Mouse (Mus musculus) R1 (cell line): ENCODE measurements at regions not wholly inside any gene's neighbourhood (a gene's known extent, or its start where the extent isn't known, plus 50 kb on each side); places are given as distances from the start of the nearest gene placed in this dataset.

Experiments
- DNase-seq: peaks from one replicate; pipeline ENCODE4 v3.0.0-alpha.2; 2018; ENCODE audit warnings: low read depth, low spot score

GRCm38 (mm10) chr10:83819266-83819949 is 96.7 kb downstream of the 1500009L16Rik start:
- DNase-seq = peak; percentile 77

GRCm38 (mm10) chr10:83819950-83820275 is 97.2 kb downstream of the 1500009L16Rik start:
- no peak for DNase-seq

DNA sequence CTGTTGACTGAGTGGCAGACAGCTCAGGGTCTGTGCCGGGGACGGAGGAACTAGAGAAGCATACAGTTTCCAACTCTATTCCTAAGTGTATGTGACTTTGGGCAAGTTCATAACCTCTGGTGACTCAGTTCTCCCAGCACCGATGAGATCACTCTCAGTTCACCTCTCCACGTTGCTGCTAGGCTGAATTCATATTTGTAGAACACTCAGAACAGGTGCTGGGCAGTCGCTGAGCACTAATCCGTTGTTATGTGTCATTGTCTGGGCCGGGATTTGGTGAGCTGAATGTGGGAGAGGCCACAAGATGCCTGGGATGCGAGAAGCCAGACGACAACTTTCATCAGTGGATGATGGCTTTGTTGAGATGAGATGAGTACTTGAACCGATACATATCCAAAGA is 98.4 kb downstream of the 1500009L16Rik start:
- no peak for DNase-seq

DNA sequence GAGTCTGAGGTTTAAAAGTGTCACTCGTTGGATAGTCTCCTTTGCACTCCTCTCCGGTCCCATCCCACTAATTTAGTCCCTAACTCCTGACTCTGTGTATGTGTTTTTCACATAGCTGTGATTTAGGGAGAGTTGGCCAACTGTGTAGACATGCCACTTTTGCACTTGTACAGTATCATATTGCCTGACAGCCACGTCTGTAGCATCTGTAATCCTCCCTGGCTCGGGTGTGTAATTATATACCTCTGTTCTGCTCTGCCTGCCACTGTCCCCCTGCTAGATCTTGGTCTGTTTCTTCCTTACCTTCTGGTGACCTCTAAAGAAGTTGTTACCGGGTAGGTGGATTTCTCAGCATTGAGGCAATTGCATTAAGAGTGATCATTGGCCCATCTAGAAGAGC is 103.4 kb downstream of the 1500009L16Rik start:
- no peak for DNase-seq

GRCm38 (mm10) chr10:83836351-83836750 is 113.7 kb downstream of the 1500009L16Rik start:
- no peak for DNase-seq

- DNase-seq = no peak
Measured at GRCm38 (mm10) chr10:83840226-83840625, 117.6 kb downstream of the 1500009L16Rik start.

DNA sequence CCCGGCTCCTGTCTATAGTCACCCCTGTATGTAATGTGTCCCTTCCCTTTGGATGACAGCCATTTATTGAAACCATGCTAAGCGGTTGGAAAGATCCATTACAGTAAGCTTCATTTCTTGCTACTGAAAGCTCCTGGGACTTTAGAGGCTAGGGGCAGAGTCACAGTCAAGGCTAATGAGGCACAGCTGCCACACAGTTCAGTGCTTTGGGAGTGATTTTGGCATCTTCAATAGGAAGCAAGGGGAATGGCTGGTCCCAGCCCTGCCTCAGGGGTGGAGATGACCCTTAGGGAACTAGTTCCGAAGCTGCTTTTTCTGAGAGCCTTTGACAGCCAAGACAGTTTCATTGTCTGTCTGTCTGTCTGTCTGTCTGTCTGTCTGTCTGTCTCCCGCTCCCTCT is 128.2 kb downstream of the 1500009L16Rik start:
- DNase-seq = no peak

DNA sequence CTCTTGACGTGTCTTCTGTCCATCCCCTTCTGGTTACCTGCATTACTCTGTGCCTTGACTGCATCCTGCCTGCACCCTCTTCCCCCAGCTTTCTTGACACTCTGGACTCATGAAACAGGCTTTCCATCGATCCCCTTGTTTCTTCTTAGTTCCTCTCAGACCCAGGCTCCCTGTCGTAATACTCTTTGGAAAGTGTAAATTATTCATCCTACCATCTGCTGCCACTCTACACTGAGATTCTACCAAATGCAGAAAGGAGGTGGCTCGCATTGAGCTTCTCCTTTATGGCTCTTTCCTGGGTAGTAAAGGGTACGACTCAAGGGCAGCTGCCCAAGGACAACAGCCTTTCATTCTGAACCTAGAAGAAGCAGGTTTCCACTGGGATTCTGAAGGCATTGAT is 129.5 kb downstream of the 1500009L16Rik start:
- DNase-seq = no peak

- DNase-seq = no peak
Measured at GRCm38 (mm10) chr10:83852806-83853205, 130.1 kb downstream of the 1500009L16Rik start.

DNA sequence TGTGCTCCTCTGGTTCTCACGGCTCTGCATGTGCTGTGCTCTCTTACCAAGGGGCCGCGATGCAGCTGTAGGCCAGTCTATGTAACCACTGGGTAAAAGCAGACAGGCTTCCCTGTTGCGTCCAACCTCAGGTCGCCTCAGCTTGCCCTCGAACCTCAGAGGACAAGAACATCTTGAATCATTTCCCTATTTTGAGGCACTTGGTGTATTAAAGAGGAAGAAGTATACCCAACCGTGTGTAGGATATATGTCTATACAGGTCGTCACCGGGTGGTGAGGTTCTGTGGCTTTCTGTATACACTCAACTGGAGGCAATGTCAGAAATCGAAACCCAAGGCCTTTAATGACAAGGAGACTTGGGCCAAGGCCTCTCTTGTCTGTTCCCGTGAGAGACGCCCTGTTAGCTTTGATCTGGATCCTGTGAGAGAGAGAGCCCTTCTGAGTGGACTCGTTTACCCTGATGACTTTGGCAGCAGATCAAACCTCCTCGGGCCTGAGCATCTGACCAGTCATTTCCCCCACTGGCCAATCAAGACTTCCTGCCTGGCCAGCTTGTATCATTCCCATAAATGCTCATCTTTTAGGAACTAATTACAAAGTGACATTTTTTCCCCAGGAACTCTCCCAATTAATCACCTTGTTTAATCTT is 135.3 kb downstream of the 1500009L16Rik start:
- DNase-seq = no peak

DNA sequence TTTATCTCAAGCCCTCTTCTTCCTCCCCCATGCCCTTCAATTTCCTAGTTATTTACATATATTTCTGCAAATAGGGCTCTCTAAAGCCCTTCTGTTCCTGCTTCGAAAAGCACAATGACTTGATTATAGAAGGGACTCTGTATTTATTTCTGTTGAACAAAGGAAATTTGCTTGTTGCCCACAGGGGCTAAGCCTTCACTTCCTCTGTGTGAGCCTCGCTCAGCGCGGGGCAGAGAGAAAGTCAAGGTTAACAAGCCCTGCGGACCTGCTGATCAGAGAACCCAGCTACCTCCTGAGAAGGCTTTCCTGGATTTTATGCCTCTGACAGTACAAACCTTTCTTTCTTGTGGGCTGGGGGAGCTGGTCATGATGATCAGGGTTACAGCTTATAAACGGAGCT is 136.0 kb downstream of the 1500009L16Rik start:
- DNase-seq = no peak

GRCm38 (mm10) chr10:83859633-83860032 is 137.0 kb downstream of the 1500009L16Rik start:
- DNase-seq = no peak

DNA sequence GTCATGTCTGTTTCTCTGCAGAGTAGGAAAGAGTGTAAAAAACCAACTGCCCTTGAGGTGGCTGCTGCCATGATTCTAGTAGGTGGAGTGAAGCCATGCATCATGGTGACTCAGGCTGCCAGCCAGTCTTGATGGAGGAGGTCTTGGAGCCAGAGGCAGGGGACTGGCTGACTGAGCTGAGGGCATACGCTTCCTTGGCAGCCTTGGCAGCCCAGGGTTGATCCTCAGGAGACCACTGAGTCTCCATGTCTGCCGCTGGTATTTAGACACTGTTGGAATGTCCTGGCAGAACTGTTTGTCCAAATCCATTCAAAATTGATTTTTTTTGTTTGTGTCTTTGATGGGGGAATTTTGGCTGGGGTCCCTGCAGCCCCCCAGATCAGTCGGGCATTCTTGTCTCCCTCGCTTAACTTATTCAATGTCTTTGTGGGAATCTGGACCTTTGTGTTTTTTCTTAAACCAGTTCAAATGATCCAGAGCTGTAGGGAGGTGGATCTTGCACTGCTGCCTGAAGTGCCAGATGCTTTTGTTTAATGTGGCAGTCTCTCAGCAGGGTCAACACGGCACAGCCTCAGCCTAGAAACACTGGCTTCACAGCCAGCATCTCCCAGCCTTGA is 139.0 kb downstream of the 1500009L16Rik start:
- no peak for DNase-seq

DNA sequence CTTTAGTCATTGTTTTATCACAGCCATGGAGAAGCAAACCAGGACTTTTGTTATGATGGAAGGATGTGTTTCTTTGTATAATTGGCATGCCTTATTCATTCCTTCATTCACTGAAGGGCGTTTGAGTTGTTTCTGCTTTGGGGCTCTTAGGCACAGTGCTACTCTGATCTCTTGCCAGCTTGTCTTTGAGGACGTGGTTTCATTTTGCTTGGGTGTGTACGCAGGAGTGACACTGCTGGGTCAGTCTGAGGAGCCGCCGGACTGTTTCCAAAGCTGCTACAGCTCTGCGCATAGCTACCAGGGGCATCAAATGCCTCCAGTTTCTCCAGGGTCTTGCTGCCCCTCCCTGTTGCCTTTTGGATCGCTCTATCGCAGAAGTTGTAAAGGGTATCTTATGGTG is 141.9 kb downstream of the 1500009L16Rik start:
- no peak for DNase-seq

DNA sequence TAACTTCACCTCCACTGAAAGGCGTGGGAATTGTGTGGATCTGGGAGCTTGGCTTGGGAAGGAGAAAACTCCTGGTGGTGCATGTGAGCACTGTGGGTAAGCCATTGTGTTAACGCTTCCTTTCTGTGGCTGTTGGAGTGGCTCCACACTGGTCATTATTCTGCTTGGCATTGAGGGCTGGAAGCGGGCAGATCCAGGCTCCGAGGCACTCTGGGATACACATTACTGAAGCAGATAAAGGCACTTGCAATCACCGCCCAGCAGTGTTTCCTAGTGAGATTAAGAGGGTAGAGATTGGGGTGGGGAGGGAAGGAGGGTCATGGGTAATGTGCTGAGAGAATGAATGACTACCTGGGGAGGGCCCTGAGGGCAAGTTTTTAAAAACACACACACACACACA is 143.3 kb downstream of the 1500009L16Rik start:
- no peak for DNase-seq

DNA sequence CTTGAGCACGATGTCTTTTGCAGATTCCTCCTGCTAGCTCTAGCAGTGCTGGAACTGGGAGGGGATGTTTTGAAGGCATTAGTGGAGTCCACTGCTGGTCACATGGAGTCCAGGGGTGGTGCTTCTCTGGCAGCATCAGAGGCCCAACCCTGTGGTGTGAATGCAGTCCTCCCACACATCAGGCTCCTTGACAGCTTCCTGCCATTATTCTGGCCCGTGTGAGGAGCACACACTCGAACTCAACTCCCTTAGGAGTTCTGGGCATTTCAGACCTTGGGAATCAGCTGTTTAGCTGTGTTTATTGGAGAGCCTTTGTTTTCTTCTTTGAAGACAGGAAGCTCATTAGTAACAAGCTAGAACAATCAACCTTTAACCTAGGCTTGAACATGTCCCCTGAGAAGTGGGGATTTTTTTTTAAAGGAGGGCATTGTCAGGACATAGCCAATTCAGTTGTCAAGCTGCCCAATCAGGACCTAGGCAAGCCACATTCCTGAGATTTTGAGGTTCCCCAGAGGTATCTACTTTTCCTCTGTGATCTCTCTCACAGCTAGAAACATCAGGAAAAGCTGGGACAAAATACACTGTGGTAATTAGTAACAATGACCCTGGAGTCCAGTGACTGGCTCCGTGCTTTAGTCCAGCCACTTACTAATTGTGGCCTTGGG is 149.2 kb downstream of the 1500009L16Rik start:
- no peak for DNase-seq

DNA sequence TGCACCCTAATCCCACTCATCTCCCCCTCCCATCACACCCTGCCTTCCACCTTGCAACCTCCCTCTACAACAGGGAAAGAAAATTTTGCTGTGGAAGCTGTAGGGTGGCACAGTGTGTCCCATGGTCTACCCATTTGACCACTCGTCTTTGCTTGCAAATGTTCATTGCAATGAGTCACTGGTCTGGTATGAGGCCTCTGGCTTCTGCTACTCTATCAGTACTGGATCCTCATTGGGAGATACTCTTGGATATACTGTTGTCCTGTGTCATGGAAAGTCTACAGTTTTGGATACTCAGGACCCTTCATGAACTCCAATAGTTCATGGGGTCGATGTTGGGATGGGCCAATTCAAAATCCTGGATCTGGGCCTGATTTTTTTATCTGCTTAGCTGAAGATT is 156.1 kb downstream of the 1500009L16Rik start:
- no peak for DNase-seq

GRCm38 (mm10) chr10:83882119-83882890 is 159.6 kb downstream of the 1500009L16Rik start:
- no peak for DNase-seq

GRCm38 (mm10) chr10:83882891-83883185 is 160.2 kb downstream of the 1500009L16Rik start:
- DNase-seq = no peak

DNA sequence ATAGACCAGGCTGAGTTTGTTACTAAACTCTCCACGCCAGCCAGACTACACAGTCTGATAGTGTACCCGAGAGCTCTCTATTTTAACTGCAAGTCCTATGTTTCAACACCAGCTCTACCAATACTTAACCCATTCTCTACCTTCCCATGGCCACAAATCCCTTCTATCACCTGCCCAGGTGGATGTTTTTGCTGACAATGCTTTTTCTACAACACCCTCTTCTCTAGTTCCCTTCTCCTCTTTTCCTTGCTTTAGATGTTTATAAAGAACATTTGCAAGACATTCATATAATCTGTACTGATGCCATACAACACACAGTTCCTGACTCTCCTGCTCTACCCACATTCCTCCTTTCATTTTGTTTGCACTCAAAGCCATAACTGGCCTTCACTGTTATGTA is 161.9 kb downstream of the 1500009L16Rik start:
- DNase-seq = no peak

DNA sequence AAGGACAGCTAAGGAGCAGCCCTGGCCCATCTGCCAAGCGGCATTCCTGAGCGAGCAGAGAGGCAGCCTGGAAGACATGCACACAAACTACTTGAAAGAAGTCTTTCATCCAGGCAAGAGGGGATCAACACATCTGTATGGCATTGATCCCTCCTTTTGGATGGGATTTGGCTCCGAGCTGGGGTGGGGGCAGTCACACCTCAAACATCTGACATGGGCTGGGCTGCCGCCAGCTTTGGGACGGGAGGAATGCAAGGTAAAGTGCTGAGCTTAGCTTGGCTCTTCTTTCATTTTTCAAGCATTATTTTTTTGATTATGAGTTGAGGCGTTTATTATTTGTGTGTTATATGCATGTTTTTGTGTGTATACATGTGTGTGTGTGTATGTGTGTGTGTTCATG is 165.9 kb downstream of the 1500009L16Rik start:
- DNase-seq = no peak

- no peak for DNase-seq
Measured at GRCm38 (mm10) chr10:83895741-83896150, 173.1 kb downstream of the 1500009L16Rik start.
